Mouse (Mus musculus) forebrain, embryonic 12.5 days (tissue): Measurements from ENCODE around the gene Dnah17. TPM values are rescaled to one million over a fixed set of nuclear protein-coding genes. Genes with fewer than 3 reads are reported as not detected.
A peak's percentile ranks its signal among the peaks of the same experiment; 100 is the strongest.

ENCODE experiments used
- ATAC-seq: fragments of 200-750 bp; cut with Nextera tagmentation; 2 replicates; pipeline ENCODE4 v1.8.0; 2017; ENCODE audit warnings: moderate TSS enrichment; ENCODE audit not compliant: low FRiP score
- H3K27ac ChIP-seq: fragments of 300-500 bp; sonication (generic); 2 replicates; pipeline ENCODE4 v1.5.1; 2016; ENCODE audit warnings: mild to moderate bottlenecking
- H3K27me3 ChIP-seq: fragments of 300-500 bp; sonication (generic); 2 replicates; pipeline ENCODE4 v1.6.1; 2016; ENCODE audit warnings: mild to moderate bottlenecking
- H3K36me3 ChIP-seq: fragments of 300-500 bp; sonication (generic); replicated peaks from 2 replicates; pipeline ENCODE4 v1.6.1; 2016; ENCODE audit warnings: mild to moderate bottlenecking
- H3K4me1 ChIP-seq: fragments of 300-500 bp; sonication (generic); 2 replicates; pipeline ENCODE4 v1.6.1; 2016
- H3K4me2 ChIP-seq: fragments of 300-500 bp; sonication (generic); 2 replicates; pipeline ENCODE4 v1.6.1; 2016; ENCODE audit warnings: mild to moderate bottlenecking, moderate library complexity
- H3K4me3 ChIP-seq: fragments of 300-500 bp; sonication (generic); replicated peaks from 2 replicates; pipeline ENCODE4 v1.5.1; 2016; ENCODE audit warnings: mild to moderate bottlenecking
- H3K9ac ChIP-seq: fragments of 300-500 bp; sonication (generic); 2 replicates; pipeline ENCODE4 v1.6.1; 2016; ENCODE audit warnings: mild to moderate bottlenecking
- H3K9me3 ChIP-seq: fragments of 300-500 bp; sonication (generic); 2 replicates; pipeline ENCODE4 v1.6.1; 2016
- WGBS: fragments of 180-500 bp; shearing (Covaris S2); methylation state at CpG from one replicate; pipeline ENCODE4 v1.1.7; 2016; 5-methylcytosine and 5-hydroxymethylcytosine counted together
- polyA plus RNA-seq: library from polyadenylated mRNA; unstranded; fragments of >200 nt; fragmentation: Nextera tagmentation; extraction: Ambion mirVana; gene quantifications from 2 replicates; pipeline ENCODE4 v1.2.1, GENCODE M21; 2016

The Dnah17 gene
- polyA plus RNA-seq, 1 experiment from 2014 or later, result 0.34 TPM

- H3K27me3 ChIP-seq, result no peaks in the 10 kb centered on the region
- H3K27ac ChIP-seq, result no peak overlapping the region
- no peak overlapping the region for H3K4me3 ChIP-seq
- WGBS, result 83% methylated on average over 4 of the region's 4 CpGs
- H3K9me3 ChIP-seq, result no peaks in the 10 kb centered on the region
- no peak overlapping the region for H3K4me2 ChIP-seq
- H3K9ac ChIP-seq, result no peak overlapping the region
- H3K4me1 ChIP-seq, result 0 out of 2 replicates have a peak, but pooled peaks cover 4% of the 10 kb centered on the region
- peaks cover 5% of the 10 kb centered on the region for H3K36me3 ChIP-seq
- ATAC-seq, result no peak
Measured at GRCm38 (mm10) chr11:118158753-118159152, 28.3 kb upstream of the Dnah17 start.

- no peak overlapping the region for H3K9ac ChIP-seq
- ATAC-seq, result no peak
- 0 out of 2 replicates have a peak, but pooled peaks cover 4% of the 10 kb centered on the region for H3K4me1 ChIP-seq
- H3K4me2 ChIP-seq, result no peak overlapping the region
- H3K4me3 ChIP-seq, result no peak overlapping the region
- H3K27ac ChIP-seq, result no peak overlapping the region
- H3K9me3 ChIP-seq, result 0 out of 2 replicates have a peak, but pooled peaks cover under 1% of the 10 kb centered on the region
- 71% methylated on average over 8 of the region's 8 CpGs for WGBS
- no peaks in the 10 kb centered on the region for H3K36me3 ChIP-seq
- no peaks in the 10 kb centered on the region for H3K27me3 ChIP-seq
Measured at GRCm38 (mm10) chr11:118156480-118157060, 26.1 kb upstream of the Dnah17 start.

GRCm38 (mm10) chr11:118152964-118153363 lies 22.5 kb upstream of the Dnah17 start:
- Histone ChIP-seq H3K4me3 (no peak overlapping the region), H3K27me3 (no peaks in the 10 kb centered on the region), H3K36me3 (no peaks in the 10 kb centered on the region), H3K4me2 (no peak overlapping the region), H3K4me1 (0 out of 2 replicates have a peak, but pooled peaks cover 3% of the 10 kb centered on the region), H3K9ac (no peak overlapping the region), H3K9me3 (peaks cover 4% of the 10 kb centered on the region; the same call in 1 of the 2 replicates), H3K27ac (no peak overlapping the region)
- WGBS, result 89% methylated on average over 4 of the region's 4 CpGs
- ATAC-seq, result no peak

- H3K4me1 ChIP-seq, result 0 out of 2 replicates have a peak, but pooled peaks cover 3% of the 10 kb centered on the region
- no peak overlapping the region for H3K9ac ChIP-seq
- WGBS, result 93% methylated on average over 5 of the region's 5 CpGs
- ATAC-seq, result no peak
- H3K27ac ChIP-seq, result no peak overlapping the region
- H3K4me2 ChIP-seq, result no peak overlapping the region
- no peaks in the 10 kb centered on the region for H3K27me3 ChIP-seq
- H3K9me3 ChIP-seq, result peaks cover 4% of the 10 kb centered on the region; the same call in 1 of the 2 replicates
- H3K4me3 ChIP-seq, result no peak overlapping the region
- no peaks in the 10 kb centered on the region for H3K36me3 ChIP-seq
Measured at GRCm38 (mm10) chr11:118151423-118152180, 21.2 kb upstream of the Dnah17 start.

DNA sequence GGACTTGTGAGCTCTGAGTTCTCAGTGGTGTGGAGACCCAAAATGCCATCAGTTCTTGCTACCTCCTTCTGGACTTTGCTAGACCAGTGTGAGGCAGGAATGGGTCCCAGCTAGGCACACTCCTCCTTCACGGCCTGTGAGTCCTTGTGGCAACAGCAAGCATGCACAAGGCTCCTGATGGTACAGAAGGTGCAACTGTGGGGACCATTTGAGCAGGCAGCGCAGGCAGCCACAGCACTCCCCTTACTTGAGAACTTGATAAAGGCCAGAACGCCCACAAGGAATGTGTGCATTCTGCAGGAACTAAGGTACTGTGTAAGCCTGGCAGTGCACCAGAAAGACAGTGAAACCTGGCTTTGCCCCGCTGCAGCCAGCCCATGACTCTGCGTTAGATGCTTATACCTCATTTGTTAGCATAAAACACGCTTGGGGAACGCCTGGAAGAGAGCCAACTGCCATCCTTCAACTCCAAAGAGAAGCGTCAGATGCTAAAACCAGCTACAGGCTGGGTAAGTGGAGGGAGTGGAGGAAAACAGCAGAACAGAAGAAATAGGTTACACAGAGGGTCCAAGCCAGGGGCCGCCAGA lies 19.8 kb upstream of the Dnah17 start:
- no peak overlapping the region for H3K27ac ChIP-seq
- no peak overlapping the region for H3K9ac ChIP-seq
- WGBS, result 78% methylated on average over 9 of the region's 9 CpGs

GRCm38 (mm10) chr11:118147877-118148637 lies 17.6 kb upstream of the Dnah17 start:
- Histone ChIP-seq H3K36me3 (no peaks in the 10 kb centered on the region), H3K9ac (no peak overlapping the region), H3K27ac (no peak overlapping the region), H3K27me3 (0 out of 2 replicates have a peak, but pooled peaks cover 8% of the 10 kb centered on the region), H3K9me3 (peaks cover 4% of the 10 kb centered on the region; the same call in 1 of the 2 replicates), H3K4me3 (no peak overlapping the region), H3K4me2 (no peak overlapping the region), H3K4me1 (0 out of 2 replicates have a peak, but pooled peaks cover 3% of the 10 kb centered on the region)
- 74% methylated on average over 9 of the region's 9 CpGs for WGBS
- no peak for ATAC-seq

More for the DNA sequence above, 19.8 kb upstream of the Dnah17 start:
- Histone ChIP-seq H3K27me3 (no peaks in the 10 kb centered on the region), H3K4me3 (no peak overlapping the region), H3K9me3 (peaks cover 4% of the 10 kb centered on the region; the same call in 1 of the 2 replicates), H3K36me3 (no peaks in the 10 kb centered on the region), H3K4me1 (0 out of 2 replicates have a peak, but pooled peaks cover 3% of the 10 kb centered on the region), H3K4me2 (no peak overlapping the region)
- ATAC-seq, result no peak

DNA sequence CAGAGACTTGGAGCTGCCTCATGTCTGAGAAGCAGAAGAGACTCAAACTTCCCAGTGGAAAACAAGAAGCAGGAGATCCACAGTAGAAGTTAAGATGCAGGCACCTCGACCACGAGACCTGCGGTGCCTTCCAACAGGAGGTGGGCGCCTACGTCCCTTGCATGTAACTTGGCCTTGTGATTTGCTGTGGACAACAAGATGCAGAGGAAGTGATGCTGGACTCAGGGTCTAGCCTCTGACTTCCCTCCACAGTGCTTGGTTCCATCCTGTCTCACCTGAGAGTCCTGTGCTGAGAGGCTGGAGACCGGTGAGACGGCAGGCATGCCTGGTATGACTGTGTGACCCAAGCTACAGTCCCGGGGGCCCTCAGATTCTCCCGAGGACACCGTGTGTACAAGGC lies 16.0 kb upstream of the Dnah17 start:
- 94% methylated on average over 10 of the region's 10 CpGs for WGBS
- ATAC-seq, result no peak
- H3K27me3 ChIP-seq, result 0 out of 2 replicates have a peak, but pooled peaks cover 8% of the 10 kb centered on the region
- no peak overlapping the region for H3K9ac ChIP-seq
- peaks cover 14% of the 10 kb centered on the region for H3K4me1 ChIP-seq
- H3K27ac ChIP-seq, result no peak overlapping the region
- no peak overlapping the region for H3K4me2 ChIP-seq
- no peaks in the 10 kb centered on the region for H3K36me3 ChIP-seq
- H3K9me3 ChIP-seq, result peaks cover 3% of the 10 kb centered on the region; the same call in 1 of the 2 replicates
- H3K4me3 ChIP-seq, result no peak overlapping the region

DNA sequence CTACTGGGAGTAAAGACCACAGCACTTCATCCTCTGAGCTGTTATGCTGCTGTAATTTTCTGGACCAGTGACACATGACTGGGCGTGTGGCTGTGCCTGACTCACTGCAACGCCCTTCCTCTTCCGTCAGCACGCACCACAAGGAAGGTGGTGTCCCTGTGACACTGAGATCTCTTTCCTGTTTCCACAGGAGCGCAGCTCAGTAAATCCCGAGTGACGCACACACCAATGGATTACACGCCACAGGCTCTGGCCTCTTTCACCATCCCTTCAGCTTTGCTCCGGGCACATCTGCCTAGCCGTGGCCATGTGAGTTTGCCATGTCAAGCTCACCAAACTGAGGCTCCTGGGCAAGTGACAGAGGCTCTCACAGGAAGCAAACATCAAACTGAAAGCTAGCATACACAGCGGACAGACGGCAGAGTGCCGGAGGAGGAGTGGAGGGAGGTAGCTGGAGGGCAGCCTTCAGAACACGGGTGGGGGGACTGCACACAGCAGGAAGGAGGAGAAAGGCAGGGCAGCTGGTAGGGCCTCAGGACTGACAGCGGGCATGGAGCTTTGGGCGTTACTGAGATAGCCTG lies 15.4 kb upstream of the Dnah17 start:
- ATAC-seq, result no peak
- Histone ChIP-seq H3K36me3 (no peaks in the 10 kb centered on the region), H3K4me2 (no peak overlapping the region), H3K9ac (no peak overlapping the region), H3K27me3 (0 out of 2 replicates have a peak, but pooled peaks cover 8% of the 10 kb centered on the region), H3K4me3 (no peak overlapping the region), H3K9me3 (no peaks in the 10 kb centered on the region), H3K27ac (no peak overlapping the region), H3K4me1 (peaks cover 14% of the 10 kb centered on the region)
- WGBS, result 85% methylated on average over 16 of the region's 16 CpGs

DNA sequence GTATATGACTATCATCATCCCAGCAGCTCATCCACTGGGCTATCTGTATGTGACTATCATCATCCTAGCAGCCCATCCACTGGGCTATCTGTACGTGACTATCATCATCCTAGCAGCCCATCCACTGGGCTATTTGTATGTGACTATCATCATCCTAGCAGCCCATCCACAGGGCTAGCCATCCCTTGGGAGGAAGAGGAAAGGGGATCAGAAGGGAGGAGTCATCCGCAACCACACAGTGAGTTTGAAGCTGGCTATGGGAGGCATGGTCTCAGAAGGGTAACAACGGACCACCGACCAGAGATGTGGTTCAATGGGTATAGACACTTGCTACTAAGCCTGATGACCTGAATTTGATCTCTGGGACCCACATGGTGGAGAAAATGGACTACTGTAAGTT lies 14.7 kb upstream of the Dnah17 start:
- Histone ChIP-seq H3K4me1 (peaks cover 12% of the 10 kb centered on the region), H3K27me3 (0 out of 2 replicates have a peak, but pooled peaks cover 8% of the 10 kb centered on the region), H3K9me3 (no peaks in the 10 kb centered on the region), H3K4me3 (no peak overlapping the region), H3K9ac (no peak overlapping the region), H3K27ac (no peak overlapping the region), H3K36me3 (no peaks in the 10 kb centered on the region), H3K4me2 (no peak overlapping the region)
- whole genome bisulfite sequencing, result 95% methylated on average over 4 of the region's 4 CpGs
- no peak for ATAC-seq

DNA sequence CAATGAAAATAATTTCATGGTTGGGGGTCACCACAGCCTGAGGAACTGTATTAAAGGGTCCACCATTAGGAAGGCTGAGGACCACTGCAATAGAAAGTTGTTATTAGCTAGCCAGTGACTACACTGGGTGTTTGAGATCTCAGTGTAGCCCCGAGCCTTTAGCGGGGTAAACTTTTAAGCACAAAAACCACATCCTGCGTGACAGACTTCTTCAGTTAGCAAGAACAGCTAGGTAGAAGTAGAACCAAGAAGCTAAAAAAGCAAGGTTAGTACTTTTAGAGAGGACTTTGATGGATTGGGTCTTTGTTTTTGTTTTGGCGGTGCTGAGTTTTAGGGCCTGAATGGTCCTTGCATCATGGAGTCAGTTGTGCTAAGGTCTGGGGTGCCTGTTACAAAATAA lies 13.3 kb upstream of the Dnah17 start:
- no peak overlapping the region for H3K4me3 ChIP-seq
- no peak overlapping the region for H3K4me2 ChIP-seq
- no peak overlapping the region for H3K27ac ChIP-seq
- no peaks in the 10 kb centered on the region for H3K36me3 ChIP-seq
- ATAC-seq, result no peak
- H3K9ac ChIP-seq, result no peak overlapping the region
- WGBS, result 91% methylated on average over 4 of the region's 4 CpGs
- 0 out of 2 replicates have a peak, but pooled peaks cover 8% of the 10 kb centered on the region for H3K27me3 ChIP-seq
- H3K9me3 ChIP-seq, result no peaks in the 10 kb centered on the region
- peaks cover 12% of the 10 kb centered on the region for H3K4me1 ChIP-seq

GRCm38 (mm10) chr11:118142547-118143165 lies 12.2 kb upstream of the Dnah17 start:
- no peaks in the 10 kb centered on the region for H3K9me3 ChIP-seq
- 0 out of 2 replicates have a peak, but pooled peaks cover 8% of the 10 kb centered on the region for H3K27me3 ChIP-seq
- peaks cover 12% of the 10 kb centered on the region for H3K4me1 ChIP-seq
- no peak overlapping the region for H3K9ac ChIP-seq
- WGBS, result 5% methylated on average over 7 of the region's 7 CpGs
- no peak overlapping the region for H3K4me2 ChIP-seq
- H3K27ac ChIP-seq, result peak overlapping the region; percentile 4; the same call in 1 of the 2 replicates
- no peaks in the 10 kb centered on the region for H3K36me3 ChIP-seq
- H3K4me3 ChIP-seq, result no peak overlapping the region
- no peak for ATAC-seq
